Mouse (Mus musculus): ENCODE results near the gene Sdc4. TPM values are rescaled to one million over a fixed set of nuclear protein-coding genes. Genes with fewer than 3 reads are reported as not detected.

Gene Sdc4
- 23.5 TPM for polyA plus RNA-seq (2014; fragmentation: Illumina TruSeq; extraction: RNeasy Lipid Tissue Mini Kit (QIAGEN cat#74804); ENCODE audit: low read depth, low replicate concordance)

GRCm38 (mm10) chr2:164443460-164444000, at the start of gene Sdc4:
Sdc4 (minus strand) TSS chr2:164443887.

DNA sequence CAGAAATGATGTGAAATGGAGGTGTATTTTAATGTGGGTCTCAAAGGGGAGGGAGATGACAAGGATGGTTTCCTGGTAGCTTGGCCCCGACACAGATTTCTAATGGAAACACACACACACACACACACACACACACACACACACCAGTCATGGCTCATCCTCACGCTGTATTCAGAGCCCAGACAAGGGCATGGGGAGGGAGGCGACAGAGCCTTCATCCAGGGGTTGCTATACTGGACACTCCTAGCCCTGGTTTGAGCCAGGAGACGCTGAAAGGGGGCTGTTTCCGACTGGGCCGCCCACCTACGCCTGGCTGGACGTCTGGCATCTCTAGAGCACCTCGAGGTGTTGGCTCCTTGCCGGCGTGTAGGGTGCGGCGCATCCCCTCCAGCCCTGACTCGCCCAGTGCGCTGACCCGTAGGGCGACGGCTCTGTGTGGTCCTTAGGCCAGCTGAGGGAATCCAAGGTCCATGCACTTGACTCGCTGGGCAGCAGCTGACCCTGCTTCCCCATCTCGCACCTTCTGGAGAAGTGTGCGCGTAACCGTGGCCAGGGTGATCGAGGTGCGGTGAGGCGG, 42.1 kb upstream of the Sdc4 start, which contains the start of gene Dbndd2:
Gene Dbndd2, plus strand, starts transcription at position 426 of the 577 bp plus-strand sequence.

DNA sequence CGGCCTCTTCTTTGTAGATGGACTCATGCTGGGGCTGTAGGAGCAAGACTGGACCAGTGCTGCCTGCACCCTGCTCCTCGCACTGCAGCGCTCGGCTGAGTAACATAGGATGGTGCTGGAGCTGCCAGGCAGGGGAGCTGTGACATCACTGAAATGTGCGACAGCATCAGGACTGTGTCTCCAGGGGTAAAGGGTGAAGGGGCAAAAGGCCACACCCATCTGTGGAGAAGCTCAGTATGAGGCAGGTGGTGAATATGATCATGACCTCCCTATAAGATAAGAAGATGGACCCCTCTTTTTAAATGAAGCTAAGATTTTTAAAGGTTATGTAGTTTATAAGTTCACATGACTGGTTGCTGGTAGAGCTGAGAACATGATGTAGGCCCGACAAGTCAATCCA, 29.9 kb upstream of the Sdc4 start, which contains the start of gene Trp53tg5:
Gene Trp53tg5, minus strand, starts transcription at position 101 of the 400 bp plus-strand sequence.

DNA sequence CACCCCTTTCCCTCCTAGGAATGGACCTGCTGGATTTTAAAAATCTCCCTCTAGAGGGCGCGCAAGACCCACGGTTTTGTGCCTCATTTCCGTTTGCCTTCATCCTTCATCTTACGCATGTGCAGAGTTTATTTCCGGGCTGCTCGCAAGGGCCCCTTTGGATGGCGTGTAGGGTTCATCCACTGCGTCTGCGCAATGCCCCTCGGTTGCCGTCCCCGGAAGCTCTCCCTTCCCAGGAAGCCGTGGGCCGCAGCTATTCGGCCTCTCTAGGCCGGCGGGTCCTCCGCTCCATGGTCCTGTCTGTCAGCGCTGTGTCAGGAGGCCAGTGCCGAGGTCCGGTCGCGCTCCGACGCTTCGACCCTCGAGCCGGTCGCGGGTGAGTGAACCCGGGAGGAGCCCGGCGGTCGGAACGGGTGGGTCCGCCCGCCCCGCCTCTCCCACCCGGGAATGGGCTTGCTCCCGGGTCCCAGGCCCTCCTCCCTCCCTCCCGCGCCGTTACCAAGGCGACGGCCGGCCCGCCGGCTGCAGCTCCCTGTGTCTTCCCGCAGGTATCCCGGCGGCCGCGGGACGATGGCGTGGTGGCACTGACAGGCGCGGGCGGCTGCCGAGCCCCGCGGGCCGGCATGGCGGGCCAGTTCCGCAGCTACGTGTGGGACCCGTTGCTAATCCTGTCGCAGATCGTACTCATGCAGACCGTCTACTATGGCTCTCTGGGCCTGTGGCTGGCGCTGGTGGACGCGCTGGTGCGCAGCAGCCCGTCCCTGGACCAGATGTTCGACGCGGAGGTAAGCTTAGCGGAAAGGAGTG, 17.3 kb upstream of the Sdc4 start, which contains the start of gene Gm20458:
Gene Gm20458, plus strand, starts transcription at position 223 of the 807 bp plus-strand sequence.

GRCm38 (mm10) chr2:164456864-164457300, 13.2 kb upstream of the Sdc4 start, which contains the start of gene Sys1:
Sys1 (plus strand) TSS chr2:164456964.

DNA sequence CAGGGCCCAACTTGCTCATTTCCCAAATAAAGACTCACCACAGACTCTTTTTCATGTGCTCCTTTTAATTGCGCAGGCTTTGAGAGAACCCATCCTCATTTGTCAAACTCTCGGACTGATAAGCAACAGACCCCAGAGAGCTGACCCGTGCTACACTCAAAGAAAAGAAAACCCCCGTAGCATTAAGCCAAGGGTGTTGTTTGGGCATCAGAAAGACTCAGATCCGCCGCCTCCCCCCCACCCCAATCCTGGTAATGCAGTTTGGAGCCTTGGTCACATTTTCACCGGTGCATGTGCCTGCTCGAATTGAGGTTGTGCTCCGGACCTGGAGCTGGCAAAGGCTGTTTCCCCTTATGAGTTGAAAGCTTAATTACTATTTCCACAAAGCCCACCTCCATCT, 38.6 kb downstream of the Sdc4 start, which contains the start of gene Matn4:
Gene Matn4, minus strand, starts transcription at position 101 of the 400 bp plus-strand sequence.

GRCm38 (mm10) chr2:164402906-164403305, 40.8 kb downstream of the Sdc4 start, which contains the start of gene Rbpjl:
Rbpjl (plus strand) TSS chr2:164403141.

DNA sequence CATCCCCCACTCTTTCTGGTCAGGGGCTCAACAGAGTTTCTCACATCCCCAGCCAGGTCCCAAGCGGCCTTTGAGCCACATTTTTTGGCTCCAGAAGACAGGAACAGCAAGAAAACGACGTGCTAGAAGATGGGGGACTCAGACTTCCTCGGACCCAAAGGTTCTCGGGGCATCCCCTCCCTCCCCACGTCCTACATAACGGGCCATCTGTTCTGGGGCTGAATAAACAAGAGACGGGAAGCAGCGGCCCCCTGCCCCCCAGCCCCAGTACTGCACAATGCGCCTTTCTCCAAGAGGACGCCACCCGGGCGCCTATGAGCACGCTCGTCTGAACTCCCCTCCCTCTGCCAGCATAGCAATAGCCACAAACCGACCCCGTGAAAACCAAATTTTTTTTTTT, 54.7 kb downstream of the Sdc4 start, which contains the start of gene Slpi:
Gene Slpi, minus strand, starts transcription at position 76 of the 400 bp plus-strand sequence.

Other genes starting within 250 kb of the Sdc4 start
- gene Wfdc15a, start 243.8 kb downstream of the Sdc4 start, polyA plus RNA-seq (2014; fragmentation: Illumina TruSeq; extraction: RNeasy Lipid Tissue Mini Kit (QIAGEN cat#74804); ENCODE audit: low read depth, low replicate concordance) = 104 TPM
- gene Wfdc15b, start 222.2 kb downstream of the Sdc4 start, polyA plus RNA-seq (2014; fragmentation: Illumina TruSeq; extraction: RNeasy Lipid Tissue Mini Kit (QIAGEN cat#74804); ENCODE audit: low read depth, low replicate concordance) = 0.62 TPM
- not detected for gene Svs2, start 205.4 kb downstream of the Sdc4 start, polyA plus RNA-seq (2014; fragmentation: Illumina TruSeq; extraction: RNeasy Lipid Tissue Mini Kit (QIAGEN cat#74804); ENCODE audit: low read depth, low replicate concordance)
- gene Svs3b, start 187.2 kb downstream of the Sdc4 start, polyA plus RNA-seq (2014; fragmentation: Illumina TruSeq; extraction: RNeasy Lipid Tissue Mini Kit (QIAGEN cat#74804); ENCODE audit: low read depth, low replicate concordance) = 0.50 TPM
- gene Svs4, start 165.4 kb downstream of the Sdc4 start, polyA plus RNA-seq (2014; fragmentation: Illumina TruSeq; extraction: RNeasy Lipid Tissue Mini Kit (QIAGEN cat#74804); ENCODE audit: low read depth, low replicate concordance) = 1.5 TPM
- not detected for gene Svs3a, start 154.6 kb downstream of the Sdc4 start, polyA plus RNA-seq (2014; fragmentation: Illumina TruSeq; extraction: RNeasy Lipid Tissue Mini Kit (QIAGEN cat#74804); ENCODE audit: low read depth, low replicate concordance)
- 3.8 TPM for gene Svs6, start 127.1 kb downstream of the Sdc4 start, polyA plus RNA-seq (2014; fragmentation: Illumina TruSeq; extraction: RNeasy Lipid Tissue Mini Kit (QIAGEN cat#74804); ENCODE audit: low read depth, low replicate concordance)
- 8.0 TPM for gene Svs5, start 111.1 kb downstream of the Sdc4 start, polyA plus RNA-seq (2014; fragmentation: Illumina TruSeq; extraction: RNeasy Lipid Tissue Mini Kit (QIAGEN cat#74804); ENCODE audit: low read depth, low replicate concordance)
- 0.27 TPM for gene Slpi, start 54.8 kb downstream of the Sdc4 start, polyA plus RNA-seq (2014; fragmentation: Illumina TruSeq; extraction: RNeasy Lipid Tissue Mini Kit (QIAGEN cat#74804); ENCODE audit: low read depth, low replicate concordance)
- gene Rbpjl, start 40.7 kb downstream of the Sdc4 start, polyA plus RNA-seq (2014; fragmentation: Illumina TruSeq; extraction: RNeasy Lipid Tissue Mini Kit (QIAGEN cat#74804); ENCODE audit: low read depth, low replicate concordance) = not detected
- gene Matn4, start 38.7 kb downstream of the Sdc4 start, polyA plus RNA-seq (2014; fragmentation: Illumina TruSeq; extraction: RNeasy Lipid Tissue Mini Kit (QIAGEN cat#74804); ENCODE audit: low read depth, low replicate concordance) = not detected
- gene Sys1, start 13.1 kb upstream of the Sdc4 start, polyA plus RNA-seq (2014; fragmentation: Illumina TruSeq; extraction: RNeasy Lipid Tissue Mini Kit (QIAGEN cat#74804); ENCODE audit: low read depth, low replicate concordance) = 6.3 TPM
- gene Gm20458, start 17.1 kb upstream of the Sdc4 start, polyA plus RNA-seq (2014; fragmentation: Illumina TruSeq; extraction: RNeasy Lipid Tissue Mini Kit (QIAGEN cat#74804); ENCODE audit: low read depth, low replicate concordance) = not detected
- gene Trp53tg5, start 29.8 kb upstream of the Sdc4 start, polyA plus RNA-seq (2014; fragmentation: Illumina TruSeq; extraction: RNeasy Lipid Tissue Mini Kit (QIAGEN cat#74804); ENCODE audit: low read depth, low replicate concordance) = 308 TPM
- 0.98 TPM for gene Dbndd2, start 42.2 kb upstream of the Sdc4 start, polyA plus RNA-seq (2014; fragmentation: Illumina TruSeq; extraction: RNeasy Lipid Tissue Mini Kit (QIAGEN cat#74804); ENCODE audit: low read depth, low replicate concordance)
- 8.8 TPM for gene Pigt, start 53.6 kb upstream of the Sdc4 start, polyA plus RNA-seq (2014; fragmentation: Illumina TruSeq; extraction: RNeasy Lipid Tissue Mini Kit (QIAGEN cat#74804); ENCODE audit: low read depth, low replicate concordance)
- gene Wfdc2, start 118.5 kb upstream of the Sdc4 start, polyA plus RNA-seq (2014; fragmentation: Illumina TruSeq; extraction: RNeasy Lipid Tissue Mini Kit (QIAGEN cat#74804); ENCODE audit: low read depth, low replicate concordance) = not detected
- not detected for gene Spint3, start 129.6 kb upstream of the Sdc4 start, polyA plus RNA-seq (2014; fragmentation: Illumina TruSeq; extraction: RNeasy Lipid Tissue Mini Kit (QIAGEN cat#74804); ENCODE audit: low read depth, low replicate concordance)
- 17.8 TPM for gene Wfdc6a, start 141.6 kb upstream of the Sdc4 start, polyA plus RNA-seq (2014; fragmentation: Illumina TruSeq; extraction: RNeasy Lipid Tissue Mini Kit (QIAGEN cat#74804); ENCODE audit: low read depth, low replicate concordance)
- gene Eppin, start 149.7 kb upstream of the Sdc4 start, polyA plus RNA-seq (2014; fragmentation: Illumina TruSeq; extraction: RNeasy Lipid Tissue Mini Kit (QIAGEN cat#74804); ENCODE audit: low read depth, low replicate concordance) = 83.7 TPM
- gene Wfdc6b, start 169.6 kb upstream of the Sdc4 start, polyA plus RNA-seq (2014; fragmentation: Illumina TruSeq; extraction: RNeasy Lipid Tissue Mini Kit (QIAGEN cat#74804); ENCODE audit: low read depth, low replicate concordance) = 2.2 TPM
- 1.6 TPM for gene Wfdc8, start 169.7 kb upstream of the Sdc4 start, polyA plus RNA-seq (2014; fragmentation: Illumina TruSeq; extraction: RNeasy Lipid Tissue Mini Kit (QIAGEN cat#74804); ENCODE audit: low read depth, low replicate concordance)
- 2.0 TPM for gene Wfdc16, start 194.9 kb upstream of the Sdc4 start, polyA plus RNA-seq (2014; fragmentation: Illumina TruSeq; extraction: RNeasy Lipid Tissue Mini Kit (QIAGEN cat#74804); ENCODE audit: low read depth, low replicate concordance)
- gene Wfdc10, start 212.2 kb upstream of the Sdc4 start, polyA plus RNA-seq (2014; fragmentation: Illumina TruSeq; extraction: RNeasy Lipid Tissue Mini Kit (QIAGEN cat#74804); ENCODE audit: low read depth, low replicate concordance) = 15.1 TPM
- not detected for gene Wfdc9, start 212.7 kb upstream of the Sdc4 start, polyA plus RNA-seq (2014; fragmentation: Illumina TruSeq; extraction: RNeasy Lipid Tissue Mini Kit (QIAGEN cat#74804); ENCODE audit: low read depth, low replicate concordance)
- not detected for gene Wfdc11, start 230.2 kb upstream of the Sdc4 start, polyA plus RNA-seq (2014; fragmentation: Illumina TruSeq; extraction: RNeasy Lipid Tissue Mini Kit (QIAGEN cat#74804); ENCODE audit: low read depth, low replicate concordance)
- gene Wfdc13, start 241.2 kb upstream of the Sdc4 start, polyA plus RNA-seq (2014; fragmentation: Illumina TruSeq; extraction: RNeasy Lipid Tissue Mini Kit (QIAGEN cat#74804); ENCODE audit: low read depth, low replicate concordance) = 2.2 TPM

All from testis, adult 10 weeks (tissue).